8 mouse cellular contexts compared by ENCODE assay signal in the genomic region with DNA sequence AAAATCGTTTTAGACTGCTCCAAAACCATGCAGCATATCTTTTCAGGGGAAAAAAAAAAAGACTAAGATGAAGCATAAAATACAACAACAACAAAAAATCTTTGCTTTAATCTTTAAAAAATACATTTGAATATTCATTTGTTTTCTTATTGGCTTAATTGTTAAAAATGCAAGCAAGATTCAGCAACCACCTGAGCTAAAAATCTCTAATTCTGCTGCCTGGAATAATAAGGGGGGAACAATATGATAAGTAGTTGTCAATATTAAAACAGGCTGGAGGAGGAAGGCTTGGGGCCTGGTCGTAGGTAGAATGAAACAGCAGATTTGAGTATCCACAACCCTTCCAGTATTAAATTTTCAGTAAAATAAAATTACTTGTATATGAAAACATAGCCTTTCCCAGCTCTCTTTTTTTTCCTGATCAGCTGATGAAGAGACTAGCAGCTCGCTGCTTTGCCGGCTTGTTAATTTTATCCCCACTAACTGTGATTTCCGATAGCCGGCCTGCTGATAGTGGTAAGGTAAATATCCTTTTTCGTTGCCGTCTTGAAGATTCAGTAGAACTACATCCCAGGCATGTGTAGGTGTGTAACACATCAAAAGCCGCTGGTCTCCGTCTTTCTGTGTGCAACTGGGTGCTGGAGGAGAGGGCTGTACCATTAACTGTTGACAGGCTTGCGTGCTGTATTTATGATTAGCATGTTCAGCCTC.
DNase-seq lines count a peak whose midpoint lies in the region; ATAC-seq and TF ChIP-seq lines count a peak whose summit lies in the region.

No protein-coding gene starts in this region.

- peak overlapping the region; percentile 48 for H3K4me3 ChIP-seq in heart, embryonic 11.5 days (ENCODE audit: low read depth, low read length)
- H3K4me3 ChIP-seq in forebrain, postnatal 0 days (ENCODE audit: low read depth, low read length), result peak overlapping the region; percentile 49
- H3K4me3 ChIP-seq in neural tube, embryonic 14.5 days (ENCODE audit: low read depth, low read length), result peak overlapping the region; percentile 13; the same call in 1 of the 2 replicates

- no peaks in the 10 kb centered on the region for H3K27me3 ChIP-seq in heart, embryonic 11.5 days (ENCODE audit: control insufficient read depth, insufficient read depth, low read length)
- no peaks in the 10 kb centered on the region for H3K27me3 ChIP-seq in forebrain, postnatal 0 days (ENCODE audit: insufficient read depth, low read length)
- H3K27me3 ChIP-seq in neural tube, embryonic 14.5 days (ENCODE audit: control insufficient read depth, insufficient read depth, low read length), result no peaks in the 10 kb centered on the region

- H3K9ac ChIP-seq in heart, embryonic 11.5 days (ENCODE audit: low read depth, low read length), result no peak overlapping the region
- H3K9ac ChIP-seq in forebrain, postnatal 0 days, result peak overlapping the region; percentile 81
- peak overlapping the region; percentile 44; the same call in 1 of the 2 replicates for H3K9ac ChIP-seq in neural tube, embryonic 14.5 days (replicated peaks; ENCODE audit: low read depth, low read length)

- H3K9me3 ChIP-seq in heart, embryonic 11.5 days (replicated peaks; ENCODE audit: control insufficient read depth, low read length), result no peaks in the 10 kb centered on the region
- H3K9me3 ChIP-seq in forebrain, postnatal 0 days (ENCODE audit: low read length), result no peaks in the 10 kb centered on the region
- H3K9me3 ChIP-seq in neural tube, embryonic 14.5 days (ENCODE audit: control insufficient read depth, low read length), result no peaks in the 10 kb centered on the region

- no peak for TF ChIP-seq POLR2A in brain, embryonic 14.5 days (IDR thresholded peaks at IDR 0.05; ENCODE audit: borderline replicate concordance, extremely low read depth, insufficient read depth, insufficient read length, poor library complexity, severe bottlenecking)

- no peaks in the 10 kb centered on the region for H3K36me3 ChIP-seq in heart, embryonic 11.5 days (ENCODE audit: control insufficient read depth, insufficient read depth, low read length)
- no peaks in the 10 kb centered on the region for H3K36me3 ChIP-seq in forebrain, postnatal 0 days (ENCODE audit: insufficient read depth)
- H3K36me3 ChIP-seq in neural tube, embryonic 14.5 days (ENCODE audit: control insufficient read depth, insufficient read depth, low read length), result no peaks in the 10 kb centered on the region

- no peak overlapping the region for H3K27ac ChIP-seq in heart, embryonic 11.5 days (ENCODE audit: low read depth, low read length)
- peak overlapping the region; percentile 99 for H3K27ac ChIP-seq in forebrain, postnatal 0 days (ENCODE audit: low read depth, low read length)
- H3K27ac ChIP-seq in neural tube, embryonic 14.5 days (ENCODE audit: low read depth, low read length), result peak overlapping the region; percentile 88

- TF ChIP-seq CTCF in brain, embryonic 14.5 days (IDR thresholded peaks at IDR 0.05; ENCODE audit: borderline replicate concordance, extremely low read depth, insufficient read depth, insufficient read length), result no peak
- no peak for TF ChIP-seq CTCF in forebrain, postnatal 0 days (IDR thresholded peaks at IDR 0.05; ENCODE audit: low read depth)

- DNase-seq in heart, adult 9 months (ENCODE audit: low spot score in 2 of 2), result no peak
- peak; percentile 83 for DNase-seq in brain, embryonic 14.5 days (ENCODE audit: low read depth)
- peak; percentile 74 for DNase-seq in forebrain, postnatal 0 days
- DNase-seq in layer of hippocampus, postnatal 36 days, result peak; percentile 34 to 41
- DNase-seq in testis, postnatal 14 days (ENCODE audit: low spot score), result no peak

- H3K4me2 ChIP-seq in heart, embryonic 11.5 days, result peak overlapping the region; percentile 70
- H3K4me2 ChIP-seq in forebrain, postnatal 0 days (ENCODE audit: low read depth), result peak overlapping the region; percentile 85
- peak overlapping the region; percentile 68 for H3K4me2 ChIP-seq in neural tube, embryonic 14.5 days (ENCODE audit: low read depth, low read length)

- ATAC-seq in heart, embryonic 11.5 days (replicated peaks; ENCODE audit: insufficient number of reproducible peaks, low FRiP score, low TSS enrichment), result no peak
- no peak for ATAC-seq in forebrain, postnatal 0 days
- ATAC-seq in neural tube, embryonic 14.5 days (ENCODE audit: low read depth), result no peak
- no peak for ATAC-seq in megakaryocyte, adult 5-6 weeks (ENCODE audit: poor library complexity, severe bottlenecking)

- H3K4me1 ChIP-seq in heart, embryonic 11.5 days (ENCODE audit: control insufficient read depth, insufficient read depth, low read length), result peaks cover 8% of the 10 kb centered on the region
- H3K4me1 ChIP-seq in forebrain, postnatal 0 days (ENCODE audit: insufficient read depth), result peaks cover 23% of the 10 kb centered on the region
- H3K4me1 ChIP-seq in neural tube, embryonic 14.5 days (ENCODE audit: control insufficient read depth, insufficient read depth, low read length), result peaks cover 18% of the 10 kb centered on the region

- 26% methylated on average over 11 of the region's 11 CpGs for WGBS in heart, embryonic 11.5 days (ENCODE audit: insufficient replicate concordance)
- WGBS in forebrain, postnatal 0 days, result 2% methylated on average over 11 of the region's 11 CpGs
- 20% methylated on average over 11 of the region's 11 CpGs for WGBS in neural tube, embryonic 14.5 days

Comparison
In these comparisons a context has a peak if more than half of its experiments do, and no peak if none do; other contexts are left out.
1. DNase-seq: peak in brain, embryonic 14.5 days (single experiment), forebrain, postnatal 0 days (single experiment) and layer of hippocampus, postnatal 36 days (2 of 2); none in heart, adult 9 months (0 of 2) and testis, postnatal 14 days (single experiment).
2. Peak in every context shown above with its lines, with median percentiles within 50 percentile points of each other: H3K4me2 ChIP-seq and H3K4me3 ChIP-seq.